Mouse (Mus musculus) megakaryocyte, embryonic 14.5 days (primary cell): ENCODE data around the gene Pcnt.

Experiments used
- FLI1 ChIP-seq: IDR thresholded peaks from 2 replicates; pipeline ENCODE4 v1.6.1; 2012; ENCODE audit warnings: low read length, inconsistent platforms, mixed read lengths
- GATA1 ChIP-seq: IDR thresholded peaks from 3 replicates; pipeline ENCODE4 v1.6.1; 2012; ENCODE audit warnings: mixed read lengths, low read length, inconsistent platforms, borderline replicate concordance

GRCm38 (mm10) chr10:76391786-76392185 lies 50.8 kb downstream of the Pcnt start:
- TF ChIP-seq GATA1 (no peak), FLI1 (no peak)
